Mouse (Mus musculus) mesoderm, embryonic 11.5 days (tissue): Measurements from ENCODE around the gene Synpo2l.
A peak's percentile ranks its signal among the peaks of the same experiment; 100 is the strongest.
"Not testable (repeated sequence)": the region's sequence is repeated elsewhere in the genome, so short reads cannot be mapped to it uniquely, and the experiment has no call there.

Experiments used
- DNase-seq: peaks from one replicate; pipeline ENCODE4 v3.0.0-alpha.2; 2012; ENCODE audit warnings: low read depth, low spot score

The Synpo2l gene

GRCm38 (mm10) chr14:20668154-20668810 is at the start of gene Synpo2l:
Synpo2l (minus strand) TSS chr14:20668354.
- DNase-seq = no peak

- no peak for DNase-seq
Observed at GRCm38 (mm10) chr14:20713832-20714231, 45.7 kb upstream of the Synpo2l start.

DNA sequence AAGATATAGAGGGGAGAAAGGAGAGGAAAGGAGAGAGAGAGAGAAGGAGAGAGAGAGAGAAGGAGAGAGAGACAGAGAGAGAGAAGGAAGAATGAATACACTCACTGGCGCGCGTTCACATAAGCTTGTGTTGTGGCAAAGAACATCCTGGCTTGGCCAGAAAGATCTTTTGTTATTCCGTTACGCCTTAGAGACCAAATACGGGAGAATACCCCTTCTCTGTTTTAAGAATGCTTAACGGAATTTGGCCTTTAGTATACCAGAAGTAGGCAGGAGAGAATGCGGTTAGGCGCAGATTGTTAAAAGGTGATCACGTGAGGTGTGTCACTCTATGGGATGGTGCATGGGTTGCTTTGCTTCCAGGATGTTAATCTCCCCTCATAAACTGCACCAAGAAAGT is 40.1 kb upstream of the Synpo2l start:
- DNase-seq = no peak

- DNase-seq = peak; percentile 92
Observed at GRCm38 (mm10) chr14:20707201-20708190, 39.3 kb upstream of the Synpo2l start, which contains the start of gene Zswim8. Zswim8 (plus strand) TSS chr14:20707552.

- DNase-seq = not testable (repeated sequence)
Observed at GRCm38 (mm10) chr14:20703461-20703860, 35.3 kb upstream of the Synpo2l start.

- peak; percentile 93 for DNase-seq
Observed at GRCm38 (mm10) chr14:20702741-20703381, 34.7 kb upstream of the Synpo2l start, which contains the start of gene Chchd1. Chchd1 (plus strand) TSS chr14:20703006.

- DNase-seq = no peak
Observed at GRCm38 (mm10) chr14:20702096-20702740, 34.1 kb upstream of the Synpo2l start.

GRCm38 (mm10) chr14:20701554-20701953 is 33.4 kb upstream of the Synpo2l start:
- no peak for DNase-seq

- no peak for DNase-seq
Observed at GRCm38 (mm10) chr14:20700362-20700761, 32.2 kb upstream of the Synpo2l start.

DNA sequence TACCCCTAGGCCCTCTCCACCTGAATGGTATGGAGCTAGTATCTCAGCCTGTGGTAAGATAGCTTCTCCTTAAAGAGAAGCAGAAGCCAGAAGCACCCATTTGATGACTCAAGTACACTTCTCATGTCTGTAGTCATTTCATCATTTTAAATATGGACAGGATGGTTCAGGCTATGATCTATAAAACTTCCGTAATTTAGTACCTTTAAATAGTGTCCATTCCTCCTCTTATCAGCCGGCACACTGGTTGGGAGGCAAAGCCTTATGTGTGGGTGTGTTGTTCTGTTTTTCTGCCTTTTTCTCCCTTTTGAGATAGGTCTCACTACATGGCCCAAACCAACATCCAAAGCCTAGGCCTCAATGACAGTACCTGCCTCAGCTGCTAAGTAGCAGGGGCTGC is 30.4 kb upstream of the Synpo2l start:
- DNase-seq = no peak

DNA sequence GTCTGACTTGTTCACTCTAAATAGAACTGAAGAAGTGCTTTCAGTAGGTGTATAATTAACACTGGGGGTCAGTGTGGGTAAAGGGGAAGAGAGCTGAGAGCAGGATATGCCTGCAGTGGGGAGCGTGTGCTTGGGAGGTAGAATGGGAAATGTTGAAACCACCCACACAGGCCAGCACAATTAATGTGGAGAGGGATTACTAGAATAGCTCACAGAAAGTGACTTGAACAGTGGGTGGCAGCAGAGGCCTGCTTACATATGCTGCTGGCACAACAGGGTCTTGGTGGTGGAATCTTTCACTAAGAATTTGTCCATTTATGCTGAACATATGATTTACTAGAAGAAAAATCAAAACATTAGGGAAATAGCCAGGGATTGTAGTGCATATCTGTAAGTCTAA is 28.8 kb upstream of the Synpo2l start:
- DNase-seq = peak; percentile 45

DNA sequence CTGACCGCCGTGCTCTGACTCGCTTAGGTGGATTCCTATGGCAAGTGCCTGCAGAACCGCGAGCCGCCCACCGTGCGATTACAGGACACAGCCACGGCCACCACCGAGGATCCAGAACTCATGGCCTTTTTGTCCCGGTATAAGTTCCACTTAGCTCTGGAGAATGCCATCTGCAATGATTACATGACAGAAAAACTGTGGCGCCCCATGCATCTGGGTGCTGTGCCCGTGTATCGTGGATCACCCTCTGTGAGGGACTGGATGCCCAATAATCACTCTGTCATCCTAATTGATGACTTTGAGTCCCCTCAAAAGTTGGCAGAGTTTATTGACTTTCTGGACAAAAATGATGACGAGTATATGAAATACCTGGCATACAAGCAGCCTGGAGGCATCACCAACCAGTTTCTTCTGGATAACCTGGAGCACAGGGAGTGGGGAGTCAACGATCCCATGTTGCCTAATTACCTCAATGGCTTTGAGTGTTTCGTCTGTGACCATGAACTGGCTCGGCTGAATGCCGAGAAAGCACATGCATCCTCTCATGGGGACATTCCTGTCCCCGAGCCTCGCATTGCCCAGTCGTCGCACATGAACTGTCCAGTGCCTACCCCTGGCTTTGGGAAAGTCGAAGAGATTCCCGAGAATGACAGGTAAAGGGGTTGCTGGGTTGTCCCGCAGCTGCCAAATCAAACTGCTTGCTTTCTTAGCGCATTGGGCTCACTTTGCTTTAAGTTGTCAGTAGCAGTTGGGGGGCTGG is 27.8 kb upstream of the Synpo2l start:
- DNase-seq = no peak

GRCm38 (mm10) chr14:20694884-20695760 is 27.0 kb upstream of the Synpo2l start, which contains the start of gene Fut11:
Fut11 (plus strand) TSS chr14:20694968.
- peak; percentile 90 for DNase-seq

GRCm38 (mm10) chr14:20694185-20694883 is 26.2 kb upstream of the Synpo2l start:
- no peak for DNase-seq

- no peak for DNase-seq
Observed at GRCm38 (mm10) chr14:20693589-20694101, 25.5 kb upstream of the Synpo2l start.

GRCm38 (mm10) chr14:20691772-20692171 is 23.6 kb upstream of the Synpo2l start:
- DNase-seq = no peak

GRCm38 (mm10) chr14:20689009-20689408 is 20.9 kb upstream of the Synpo2l start:
- no peak for DNase-seq

GRCm38 (mm10) chr14:20686576-20686975 is 18.4 kb upstream of the Synpo2l start:
- no peak for DNase-seq

- DNase-seq = no peak
Observed at GRCm38 (mm10) chr14:20682498-20682897, 14.3 kb upstream of the Synpo2l start.
